Mouse (Mus musculus) stomach, embryonic 15.5 days (tissue): ENCODE data around the gene Med15. TPM values are rescaled to one million over a fixed set of nuclear protein-coding genes. Genes with fewer than 3 reads are reported as not detected.
A peak's percentile ranks its signal among the peaks of the same experiment; 100 is the strongest.
"Not testable (repeated sequence)": the region's sequence is repeated elsewhere in the genome, so short reads cannot be mapped to it uniquely, and the experiment has no call there.

Experiments
- ATAC-seq: fragments of 200-750 bp; cut with Nextera tagmentation; 2 replicates; pipeline ENCODE4 v1.8.0; 2017; ENCODE audit warnings: low read depth, moderate number of reproducible peaks, moderate TSS enrichment; ENCODE audit not compliant: insufficient read depth, low FRiP score
- H3K27ac ChIP-seq: fragments of 300-500 bp; sonication (generic); 2 replicates; pipeline ENCODE4 v1.5.1; 2015; ENCODE audit warnings: mild to moderate bottlenecking, inconsistent platforms
- H3K27me3 ChIP-seq: fragments of 300-500 bp; sonication (generic); replicated peaks from 2 replicates; pipeline ENCODE4 v1.6.1; 2015; ENCODE audit warnings: inconsistent platforms
- H3K36me3 ChIP-seq: fragments of 300-500 bp; sonication (generic); 2 replicates; pipeline ENCODE4 v1.6.1; 2015; ENCODE audit warnings: inconsistent platforms
- H3K4me1 ChIP-seq: fragments of 300-500 bp; sonication (generic); 2 replicates; pipeline ENCODE4 v1.6.1; 2015; ENCODE audit warnings: inconsistent platforms
- H3K4me2 ChIP-seq: fragments of 300-500 bp; sonication (generic); 2 replicates; pipeline ENCODE4 v1.6.1; 2015; ENCODE audit warnings: mild to moderate bottlenecking, inconsistent platforms
- H3K4me3 ChIP-seq: fragments of 300-500 bp; sonication (generic); replicated peaks from 2 replicates; pipeline ENCODE4 v1.5.1; 2015; ENCODE audit warnings: inconsistent platforms
- H3K9ac ChIP-seq: fragments of 300-500 bp; sonication (generic); 2 replicates; pipeline ENCODE4 v1.6.1; 2015; ENCODE audit warnings: inconsistent platforms
- H3K9me3 ChIP-seq: fragments of 300-500 bp; sonication (generic); 2 replicates; pipeline ENCODE4 v1.6.1; 2016; ENCODE audit warnings: inconsistent platforms
- WGBS: fragments of 180-500 bp; shearing (Covaris S2); methylation state at CpG from one replicate; pipeline ENCODE4 v1.1.7; 2015; 5-methylcytosine and 5-hydroxymethylcytosine counted together
- polyA plus RNA-seq: library from polyadenylated mRNA; unstranded; fragments of >200 nt; fragmentation: Nextera tagmentation; extraction: Ambion mirVana; gene quantifications from 2 replicates; pipeline ENCODE4 v1.2.1, GENCODE M21; 2015

The Med15 gene
- polyA plus RNA-seq, 1 experiment from 2014 or later, result 38.3 TPM

DNA sequence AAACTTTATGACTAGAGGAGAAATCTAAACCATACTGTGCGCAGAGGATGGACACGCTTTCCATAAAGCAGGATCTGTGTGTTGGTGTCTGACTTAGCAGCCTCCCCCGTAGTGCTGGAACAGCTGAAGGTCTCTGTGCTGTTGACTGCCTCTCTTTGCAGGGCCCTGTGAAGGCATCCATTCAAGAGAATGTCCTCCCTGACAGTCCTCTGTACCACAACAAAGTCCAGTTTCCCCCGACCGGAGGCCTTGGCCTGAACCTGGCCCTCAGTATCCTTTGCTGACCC is 106.5 kb downstream of the Med15 start:
- Histone ChIP-seq H3K36me3 (peaks cover 51% of the 10 kb centered on the region), H3K4me3 (no peak overlapping the region), H3K9me3 (no peaks in the 10 kb centered on the region), H3K4me2 (no peak overlapping the region), H3K4me1 (no peaks in the 10 kb centered on the region), H3K27ac (no peak overlapping the region), H3K27me3 (no peaks in the 10 kb centered on the region), H3K9ac (no peak overlapping the region)
- WGBS, result 93% methylated on average over 5 of the region's 5 CpGs
- no peak for ATAC-seq

- peaks cover 48% of the 10 kb centered on the region for H3K36me3 ChIP-seq
- no peaks in the 10 kb centered on the region for H3K4me1 ChIP-seq
- no peak overlapping the region for H3K4me2 ChIP-seq
- no peak overlapping the region for H3K9ac ChIP-seq
- H3K9me3 ChIP-seq, result no peaks in the 10 kb centered on the region
- H3K4me3 ChIP-seq, result no peak overlapping the region
- ATAC-seq, result no peak
- H3K27me3 ChIP-seq, result no peaks in the 10 kb centered on the region
- H3K27ac ChIP-seq, result no peak overlapping the region
- 68% methylated on average over 8 of the region's 8 CpGs for WGBS
These were observed 107.0 kb downstream of the Med15 start for GRCm38 (mm10) chr16:17625488-17626268.

- H3K36me3 ChIP-seq, result peaks cover 20% of the 10 kb centered on the region
- 92% methylated on average over 1 of the region's 1 CpGs for WGBS
- H3K9ac ChIP-seq, result no peak overlapping the region
- no peak overlapping the region for H3K27ac ChIP-seq
- no peaks in the 10 kb centered on the region for H3K27me3 ChIP-seq
- no peak overlapping the region for H3K4me3 ChIP-seq
- H3K4me1 ChIP-seq, result peaks cover 18% of the 10 kb centered on the region
- no peak overlapping the region for H3K4me2 ChIP-seq
- no peaks in the 10 kb centered on the region for H3K9me3 ChIP-seq
- ATAC-seq, result no peak
These were observed 110.8 kb downstream of the Med15 start for GRCm38 (mm10) chr16:17621936-17622335.

DNA sequence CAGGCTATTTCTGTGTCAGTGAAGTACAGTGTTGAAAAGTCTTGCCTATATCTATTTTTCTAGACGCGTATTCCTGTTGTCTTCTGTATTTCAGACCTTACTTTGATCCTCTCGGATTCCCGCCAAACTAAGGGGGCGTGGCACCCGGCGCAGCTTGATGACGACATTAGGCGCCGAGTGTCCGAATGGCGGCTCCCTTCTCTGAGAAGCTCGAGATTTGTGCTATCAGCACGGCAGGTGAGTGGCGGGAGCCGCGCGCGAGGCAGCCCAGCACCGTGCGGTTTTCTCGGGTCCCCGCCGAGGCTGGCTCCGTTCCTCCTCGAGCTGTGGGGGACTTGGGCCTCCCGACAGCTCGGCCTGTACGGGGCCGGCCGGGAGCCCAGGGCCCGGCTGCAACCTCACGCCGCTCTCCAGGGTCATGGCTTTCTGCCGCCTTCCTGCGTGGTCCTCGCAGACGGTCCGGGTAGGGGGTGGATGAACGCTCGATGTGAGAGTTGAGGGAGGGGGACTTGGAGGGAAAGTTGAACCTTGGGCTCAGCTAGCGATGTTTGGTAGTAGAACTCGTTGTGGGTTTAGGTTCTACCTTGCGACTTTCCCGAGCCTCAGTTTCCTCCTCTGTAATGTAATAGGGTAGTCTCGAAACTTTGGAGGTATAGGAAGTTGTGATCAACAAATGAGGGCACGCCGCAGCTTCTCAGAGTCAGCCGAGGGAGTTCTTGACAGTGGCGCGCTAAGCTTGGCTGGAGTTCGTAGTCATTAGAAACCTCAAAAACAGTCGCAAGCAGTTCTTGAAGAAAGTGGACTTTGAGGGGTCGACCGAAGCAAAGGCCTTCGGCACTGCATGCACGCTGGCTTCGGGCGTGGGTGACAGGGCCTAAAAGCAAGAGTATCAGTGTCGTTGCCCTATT is 113.2 kb downstream of the Med15 start, which contains the start of gene Smpd4:
TSS of gene Smpd4 (plus strand) at position 157 of the 908 bp plus-strand sequence.
- Histone ChIP-seq H3K9ac (peak within 1 kb of the TSS; percentile 94), H3K4me1 (peaks cover 18% of the 10 kb centered on the region), H3K4me3 (peak within 1 kb of the TSS; percentile 91), H3K36me3 (peaks cover 9% of the 10 kb centered on the region), H3K9me3 (no peaks in the 10 kb centered on the region), H3K27me3 (no peaks in the 10 kb centered on the region), H3K4me2 (peak within 1 kb of the TSS; percentile 62), H3K27ac (0 out of 2 replicates have a peak within 1 kb of the TSS, but pooled peaks have one; percentile 21)
- WGBS, result 2% methylated on average over 60 of the region's 60 CpGs
- peak; percentile 88 for ATAC-seq

GRCm38 (mm10) chr16:17617922-17618565 is 114.6 kb downstream of the Med15 start:
- Histone ChIP-seq H3K36me3 (no peaks in the 10 kb centered on the region; the same call in 1 of the 2 replicates), H3K4me3 (no peak overlapping the region), H3K4me2 (peak overlapping the region; percentile 44), H3K27ac (no peak overlapping the region), H3K9me3 (no peaks in the 10 kb centered on the region), H3K4me1 (peaks cover 18% of the 10 kb centered on the region), H3K9ac (no peak overlapping the region), H3K27me3 (no peaks in the 10 kb centered on the region)
- ATAC-seq, result 0 out of 2 replicates have a peak, but pooled peaks have one; percentile 53
- whole genome bisulfite sequencing, result 12% methylated on average over 13 of the region's 13 CpGs

DNA sequence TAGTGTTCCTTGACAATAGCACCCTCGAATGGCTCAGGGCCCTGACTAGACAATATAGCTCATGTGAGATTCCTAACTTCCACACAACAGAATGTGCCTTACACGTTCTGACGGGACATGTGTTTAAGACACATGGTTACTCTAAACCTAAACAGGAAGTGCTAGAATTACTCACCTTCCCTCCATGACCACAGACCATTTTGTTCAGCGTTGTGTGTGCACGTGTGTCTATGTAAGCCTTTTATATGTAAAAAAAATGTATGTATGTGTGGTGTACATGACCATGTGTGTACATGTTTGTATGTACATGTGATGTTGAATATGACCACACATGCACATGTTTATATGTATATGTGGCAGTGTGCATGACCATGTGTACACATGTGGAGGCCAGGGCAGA is 116.5 kb downstream of the Med15 start:
- peaks cover 18% of the 10 kb centered on the region for H3K4me1 ChIP-seq

GRCm38 (mm10) chr16:17614740-17615139 is 118.0 kb downstream of the Med15 start:
- not testable (repeated sequence) for H3K4me3 ChIP-seq
- WGBS, result 88% methylated on average over 6 of the region's 6 CpGs

More for the DNA sequence above, 116.5 kb downstream of the Med15 start:
- Histone ChIP-seq H3K4me3 (no peak overlapping the region), H3K9ac (no peak overlapping the region), H3K36me3 (no peaks in the 10 kb centered on the region), H3K4me2 (no peak overlapping the region), H3K9me3 (no peaks in the 10 kb centered on the region), H3K27me3 (no peaks in the 10 kb centered on the region), H3K27ac (no peak overlapping the region)
- WGBS, result 75% methylated on average over 5 of the region's 5 CpGs
- no peak for ATAC-seq

GRCm38 (mm10) chr16:17611383-17611782 is 121.3 kb downstream of the Med15 start:
- WGBS, result 65% methylated on average over 4 of the region's 4 CpGs
- Histone ChIP-seq H3K36me3 (no peaks in the 10 kb centered on the region), H3K9me3 (no peaks in the 10 kb centered on the region), H3K27me3 (no peaks in the 10 kb centered on the region), H3K4me2 (no peak overlapping the region), H3K4me3 (no peak overlapping the region), H3K4me1 (no peaks in the 10 kb centered on the region), H3K9ac (no peak overlapping the region), H3K27ac (no peak overlapping the region)
- no peak for ATAC-seq

More at GRCm38 (mm10) chr16:17614740-17615139, 118.0 kb downstream of the Med15 start:
- H3K9ac ChIP-seq, H3K4me1 ChIP-seq, H3K27ac ChIP-seq, H3K27me3 ChIP-seq, H3K4me2 ChIP-seq, H3K36me3 ChIP-seq, H3K9me3 ChIP-seq, ATAC-seq: not testable (repeated sequence)

DNA sequence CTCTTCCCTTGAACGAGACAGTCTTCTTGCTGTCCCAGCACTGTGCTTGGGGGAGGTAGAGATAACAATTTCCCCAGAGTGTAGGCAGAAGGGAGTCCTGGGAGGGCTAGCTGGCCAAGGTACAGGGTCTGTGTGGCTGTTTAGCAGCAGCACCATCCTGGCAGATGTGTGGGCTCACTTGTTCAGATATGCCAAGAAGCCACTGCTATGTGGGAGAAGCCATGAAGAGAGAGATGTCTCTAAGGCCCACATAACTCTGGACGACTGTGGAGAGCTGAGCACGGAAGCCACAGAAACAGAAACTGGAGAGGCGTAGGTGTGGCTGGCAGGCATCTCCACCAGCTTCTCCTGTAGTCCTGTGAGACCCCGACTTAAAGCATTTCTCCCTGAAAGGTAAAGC is 127.0 kb downstream of the Med15 start:
- no peak overlapping the region for H3K9ac ChIP-seq
- no peak overlapping the region for H3K27ac ChIP-seq
- H3K9me3 ChIP-seq, result no peaks in the 10 kb centered on the region
- no peak overlapping the region for H3K4me3 ChIP-seq
- no peaks in the 10 kb centered on the region for H3K36me3 ChIP-seq
- H3K27me3 ChIP-seq, result no peaks in the 10 kb centered on the region
- WGBS, result 75% methylated on average over 5 of the region's 5 CpGs
- H3K4me1 ChIP-seq, result no peaks in the 10 kb centered on the region
- no peak for ATAC-seq
- no peak overlapping the region for H3K4me2 ChIP-seq

DNA sequence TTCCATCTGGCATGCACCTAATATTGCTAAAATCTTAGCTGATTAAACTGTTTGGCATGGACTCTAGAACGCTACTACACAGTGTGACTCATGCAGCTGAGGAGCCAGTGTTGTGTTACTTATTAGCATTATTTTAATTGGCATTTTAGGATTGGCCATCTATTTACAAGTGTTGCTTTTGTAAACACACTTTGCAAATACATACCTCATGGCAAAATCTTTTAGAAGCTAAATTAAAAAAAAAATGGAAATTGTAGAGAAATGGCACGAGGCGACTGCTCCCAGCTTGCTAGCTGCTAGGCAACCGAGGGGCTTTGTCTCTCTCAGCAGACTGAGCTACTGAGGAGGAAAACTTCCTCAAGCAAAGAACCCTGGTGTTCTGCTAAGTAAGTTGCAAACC is 127.8 kb downstream of the Med15 start:
- H3K9me3 ChIP-seq, result no peaks in the 10 kb centered on the region
- H3K9ac ChIP-seq, result no peak overlapping the region

More for the DNA sequence above, 127.8 kb downstream of the Med15 start:
- Histone ChIP-seq H3K36me3 (no peaks in the 10 kb centered on the region), H3K27ac (no peak overlapping the region), H3K4me2 (no peak overlapping the region), H3K27me3 (no peaks in the 10 kb centered on the region), H3K4me3 (no peak overlapping the region), H3K4me1 (no peaks in the 10 kb centered on the region)
- WGBS, result 57% methylated on average over 4 of the region's 4 CpGs
- no peak for ATAC-seq
